Mouse (Mus musculus) forebrain, postnatal 0 days (tissue): ENCODE data around the gene Gm19402. TPM values are rescaled to one million over a fixed set of nuclear protein-coding genes. Genes with fewer than 3 reads are reported as not detected.

Source experiments
- ATAC-seq: fragments of 200-750 bp; cut with Nextera tagmentation; 2 replicates; pipeline ENCODE4 v1.8.0; 2017; ENCODE audit warnings: mild to moderate bottlenecking, moderate library complexity
- DNase-seq: peaks from one replicate; pipeline ENCODE4 v3.0.0-alpha.2; 2015
- H3K27ac ChIP-seq: fragments of 300-500 bp; sonication (generic); 2 replicates; pipeline ENCODE4 v1.5.1; 2014; ENCODE audit warnings: low read depth, mild to moderate bottlenecking, antibody characterized with exemption, low read length, moderate library complexity, mixed read lengths
- H3K27me3 ChIP-seq: fragments of 300-500 bp; sonication (generic); 2 replicates; pipeline ENCODE4 v1.6.1; 2014; ENCODE audit warnings: mild to moderate bottlenecking, low read length, mixed read lengths; ENCODE audit not compliant: insufficient read depth
- H3K36me3 ChIP-seq: fragments of 300-500 bp; sonication (generic); 2 replicates; pipeline ENCODE4 v1.6.1; 2014; ENCODE audit warnings: mild to moderate bottlenecking, moderate library complexity; ENCODE audit not compliant: insufficient read depth
- H3K4me1 ChIP-seq: fragments of 300-500 bp; sonication (generic); 2 replicates; pipeline ENCODE4 v1.6.1; 2014; ENCODE audit warnings: antibody characterized with exemption; ENCODE audit not compliant: insufficient read depth
- H3K4me2 ChIP-seq: fragments of 300-500 bp; sonication (generic); 2 replicates; pipeline ENCODE4 v1.6.1; 2014; ENCODE audit warnings: low read depth, mild to moderate bottlenecking, moderate library complexity
- H3K4me3 ChIP-seq: fragments of 300-500 bp; sonication (generic); 2 replicates; pipeline ENCODE4 v1.5.1; 2014; ENCODE audit warnings: low read depth, low read length, mixed read lengths
- H3K9ac ChIP-seq: fragments of 300-500 bp; sonication (generic); 2 replicates; pipeline ENCODE4 v1.6.1; 2014; ENCODE audit warnings: mild to moderate bottlenecking
- H3K9me3 ChIP-seq: fragments of 300-500 bp; sonication (generic); 2 replicates; pipeline ENCODE4 v1.6.1; 2016; ENCODE audit warnings: low read length
- CTCF ChIP-seq: sonication (generic); IDR thresholded peaks from 2 replicates; pipeline ENCODE4 v1.5.1; 2016; ENCODE audit warnings: antibody characterized with exemption, control low read depth, low read depth
- WGBS: fragments of 180-500 bp; shearing (Covaris S2); extraction: QIAGEN DNeasy Blood & Tissue Kit; methylation state at CpG from one replicate; pipeline ENCODE4 v1.1.7; 2014; 5-methylcytosine and 5-hydroxymethylcytosine counted together
- microRNA counts: library from miRNA; unstranded; fragments of <30 nt; microRNA quantifications from one replicate; lab custom pipeline; 2015
- microRNA-seq, 2 experiments: library from miRNA; unstranded; fragments of <30 nt; microRNA quantifications; one replicate each; pipeline ENCODE4; 2016
- polyA plus RNA-seq: library from polyadenylated mRNA; unstranded; fragments of >200 nt; fragmentation: Nextera tagmentation; extraction: Ambion mirVana; gene quantifications from 2 replicates; pipeline ENCODE4 v1.2.1, GENCODE M21; 2015
- total RNA-seq: library from RNA; depleted of rRNA; stranded (reverse); fragments of >200 nt; gene quantifications from 2 replicates; pipeline ENCODE4 v1.2.3, GENCODE M21; 2014; rRNA removed

Gm19402 gene
- total and polyA plus RNA-seq, 2 experiments from 2014 or later = not detected

GRCm38 (mm10) chr10:77645571-77645970 is 45.0 kb downstream of the Gm19402 start:
- 94% methylated on average over 5 of the region's 5 CpGs for WGBS
- no peak for ATAC-seq
- no peaks in the 10 kb centered on the region for H3K4me1 ChIP-seq
- peaks cover 60% of the 10 kb centered on the region for H3K36me3 ChIP-seq
- H3K9me3 ChIP-seq = no peaks in the 10 kb centered on the region
- no peak for DNase-seq
- H3K27ac ChIP-seq = no peak overlapping the region
- no peak for TF ChIP-seq CTCF
- H3K4me2 ChIP-seq = no peak overlapping the region
- no peak overlapping the region for H3K9ac ChIP-seq
- H3K27me3 ChIP-seq = no peaks in the 10 kb centered on the region
- H3K4me3 ChIP-seq = no peak overlapping the region

GRCm38 (mm10) chr10:77643160-77643559 is 47.4 kb downstream of the Gm19402 start:
- TF ChIP-seq CTCF = no peak
- Histone ChIP-seq H3K36me3 (peaks cover 72% of the 10 kb centered on the region), H3K9me3 (no peaks in the 10 kb centered on the region), H3K4me3 (no peak overlapping the region), H3K27me3 (no peaks in the 10 kb centered on the region), H3K9ac (no peak overlapping the region), H3K27ac (no peak overlapping the region), H3K4me1 (no peaks in the 10 kb centered on the region), H3K4me2 (no peak overlapping the region)
- DNase-seq (no peak), ATAC-seq (no peak)
- 77% methylated on average over 7 of the region's 7 CpGs for WGBS

MicroRNA genes within 50 kb of the gene (microRNA counts, 519-probe panel; counts per million panel counts)
- microRNA mmu-miR-1930 (lab: Ali Mortazavi, UCI) = not detected

Small RNA genes within 50 kb of the gene (microRNA-seq; reads per million reads assigned to microRNA genes)
- 13.5 to 13.9 reads per million in 2 experiments for gene Mir1930

Other genes starting within 250 kb of the Gm19402 start
- 42.2 and 43.2 TPM in 2 replicates for gene Fam207a, start 175.0 kb downstream of the Gm19402 start, total RNA-seq
- 30.4 and 34.9 TPM in 2 replicates for gene Fam207a, start 175.0 kb downstream of the Gm19402 start, polyA plus RNA-seq
- 0.77 and 1.1 TPM in 2 replicates for gene Itgb2, start 160.5 kb downstream of the Gm19402 start, total RNA-seq
- gene Itgb2, start 160.5 kb downstream of the Gm19402 start, polyA plus RNA-seq = 0.86 and 1.2 TPM in 2 replicates
- 69.6 and 98.3 TPM in 2 replicates for gene Pttg1ip, start 109.0 kb downstream of the Gm19402 start, total RNA-seq
- 67.1 and 74.2 TPM in 2 replicates for gene Pttg1ip, start 109.0 kb downstream of the Gm19402 start, polyA plus RNA-seq
- 270 and 305 TPM in 2 replicates for gene Sumo3, start 84.7 kb downstream of the Gm19402 start, total RNA-seq
- gene Sumo3, start 84.7 kb downstream of the Gm19402 start, polyA plus RNA-seq = 381 and 398 TPM in 2 replicates
- gene Gm49325, start 84.6 kb downstream of the Gm19402 start, total RNA-seq = not detected in 2 replicates
- gene Gm49325, start 84.6 kb downstream of the Gm19402 start, polyA plus RNA-seq = 27.7 and 33.6 TPM in 2 replicates
- gene Ube2g2, start 68.5 kb downstream of the Gm19402 start, total RNA-seq = 41.7 and 45.3 TPM in 2 replicates
- gene Ube2g2, start 68.5 kb downstream of the Gm19402 start, polyA plus RNA-seq = 74.9 and 80.3 TPM in 2 replicates
- 0.14 TPM in 1 of 2 replicates, not detected in the other for gene Tspear, start 4.2 kb downstream of the Gm19402 start, total RNA-seq
- gene Tspear, start 4.2 kb downstream of the Gm19402 start, polyA plus RNA-seq = 0.42 and 0.99 TPM in 2 replicates
- gene Gm9508, start 6.5 kb upstream of the Gm19402 start, total RNA-seq = not detected in 2 replicates
- not detected in 2 replicates for gene Gm9508, start 6.5 kb upstream of the Gm19402 start, polyA plus RNA-seq
- gene Gm10272, start 15.9 kb upstream of the Gm19402 start, total RNA-seq = not detected in 2 replicates
- gene Gm10272, start 15.9 kb upstream of the Gm19402 start, polyA plus RNA-seq = not detected in 2 replicates
- gene Gm10024, start 20.7 kb upstream of the Gm19402 start, total RNA-seq = not detected in 2 replicates
- gene Gm10024, start 20.7 kb upstream of the Gm19402 start, polyA plus RNA-seq = not detected in 2 replicates
- not detected in 2 replicates for gene Gm10142, start 25.1 kb upstream of the Gm19402 start, total RNA-seq
- gene Gm10142, start 25.1 kb upstream of the Gm19402 start, polyA plus RNA-seq = not detected in 2 replicates
- not detected in 2 replicates for gene Krtap12-1, start 29.8 kb upstream of the Gm19402 start, total RNA-seq
- gene Krtap12-1, start 29.8 kb upstream of the Gm19402 start, polyA plus RNA-seq = not detected in 2 replicates
- gene Gm10100, start 35.7 kb upstream of the Gm19402 start, total RNA-seq = not detected in 2 replicates
- not detected in 2 replicates for gene Gm10100, start 35.7 kb upstream of the Gm19402 start, polyA plus RNA-seq
- gene Gm18596, start 51.9 kb upstream of the Gm19402 start, total RNA-seq = not detected in 2 replicates
- gene Gm18596, start 51.9 kb upstream of the Gm19402 start, polyA plus RNA-seq = not detected in 2 replicates
- not detected in 2 replicates for gene Gm9736, start 60.6 kb upstream of the Gm19402 start, total RNA-seq
- not detected in 2 replicates for gene Gm9736, start 60.6 kb upstream of the Gm19402 start, polyA plus RNA-seq
- not detected in 2 replicates for gene Gm3233, start 68.9 kb upstream of the Gm19402 start, total RNA-seq
- not detected in 2 replicates for gene Gm3233, start 68.9 kb upstream of the Gm19402 start, polyA plus RNA-seq
- not detected in 2 replicates for gene Gm3238, start 80.6 kb upstream of the Gm19402 start, total RNA-seq
- not detected in 2 replicates for gene Gm3238, start 80.6 kb upstream of the Gm19402 start, polyA plus RNA-seq
- not detected in 2 replicates for gene Gm7138, start 86.2 kb upstream of the Gm19402 start, total RNA-seq
- not detected in 2 replicates for gene Gm7138, start 86.2 kb upstream of the Gm19402 start, polyA plus RNA-seq
- not detected in 2 replicates for gene Gm3250, start 91.8 kb upstream of the Gm19402 start, total RNA-seq
- gene Gm3250, start 91.8 kb upstream of the Gm19402 start, polyA plus RNA-seq = not detected in 2 replicates
- not detected in 2 replicates for gene Gm7137, start 97.4 kb upstream of the Gm19402 start, total RNA-seq
- not detected in 2 replicates for gene Gm7137, start 97.4 kb upstream of the Gm19402 start, polyA plus RNA-seq
- not detected in 2 replicates for gene Gm9639, start 104.3 kb upstream of the Gm19402 start, total RNA-seq
- not detected in 2 replicates for gene Gm9639, start 104.3 kb upstream of the Gm19402 start, polyA plus RNA-seq
- gene Gm19668, start 108.4 kb upstream of the Gm19402 start, total RNA-seq = not detected in 2 replicates
- not detected in 2 replicates for gene Gm19668, start 108.4 kb upstream of the Gm19402 start, polyA plus RNA-seq
- not detected in 2 replicates for gene Gm9507, start 121.1 kb upstream of the Gm19402 start, total RNA-seq
- gene Gm9507, start 121.1 kb upstream of the Gm19402 start, polyA plus RNA-seq = not detected in 2 replicates
- not detected in 2 replicates for gene Gm2696, start 123.9 kb upstream of the Gm19402 start, total RNA-seq
- gene Gm2696, start 123.9 kb upstream of the Gm19402 start, polyA plus RNA-seq = not detected in 2 replicates
- gene Krtap10-4, start 136.3 kb upstream of the Gm19402 start, total RNA-seq = not detected in 2 replicates
- gene Krtap10-4, start 136.3 kb upstream of the Gm19402 start, polyA plus RNA-seq = not detected in 2 replicates
- not detected in 2 replicates for gene Krtap10-10, start 145.2 kb upstream of the Gm19402 start, total RNA-seq
- gene Krtap10-10, start 145.2 kb upstream of the Gm19402 start, polyA plus RNA-seq = not detected in 2 replicates
- gene Gm36176, start 156.0 kb upstream of the Gm19402 start, total RNA-seq = not detected in 2 replicates
- gene Gm36176, start 156.0 kb upstream of the Gm19402 start, polyA plus RNA-seq = not detected in 2 replicates
- not detected in 2 replicates for gene Gm10318, start 162.1 kb upstream of the Gm19402 start, total RNA-seq
- gene Gm10318, start 162.1 kb upstream of the Gm19402 start, polyA plus RNA-seq = not detected in 2 replicates
- 0.48 TPM in 1 of 2 replicates, not detected in the other for gene Gm3285, start 171.2 kb upstream of the Gm19402 start, total RNA-seq
- not detected in 2 replicates for gene Gm3285, start 171.2 kb upstream of the Gm19402 start, polyA plus RNA-seq
- 19.7 and 24.1 TPM in 2 replicates for gene Lrrc3, start 211.8 kb upstream of the Gm19402 start, total RNA-seq
- 15.7 and 22.4 TPM in 2 replicates for gene Lrrc3, start 211.8 kb upstream of the Gm19402 start, polyA plus RNA-seq